Mouse (Mus musculus) liver, adult 2 months (tissue): ENCODE data around the gene Me3.

Source experiments
- CTCF ChIP-seq: fragments of 200-500 bp; IDR thresholded peaks from 2 replicates; pipeline ENCODE4 v1.5.1; 2011; ENCODE audit warnings: low read depth, low read length, control low read depth
- POLR2A ChIP-seq: fragments of 200-500 bp; IDR thresholded peaks from 2 replicates; pipeline ENCODE4 v1.6.1; 2011; ENCODE audit warnings: low read length, control low read depth; ENCODE audit not compliant: insufficient read depth; ENCODE audit errors: extremely low read depth

- no peak for TF ChIP-seq POLR2A
- no peak for TF ChIP-seq CTCF
Observed at GRCm38 (mm10) chr7:89867221-89867620, 235.0 kb downstream of the Me3 start.
